Mouse (Mus musculus) brain, embryonic 14.5 days (tissue): ENCODE results near the gene Tepp.

ENCODE experiments used
- CTCF ChIP-seq: fragments of 200-500 bp; IDR thresholded peaks from 2 replicates; pipeline ENCODE4 v1.5.1; 2012; ENCODE audit warnings: inconsistent platforms, mild to moderate bottlenecking, moderate library complexity, borderline replicate concordance; ENCODE audit not compliant: insufficient read depth, insufficient read length; ENCODE audit errors: extremely low read depth
- POLR2A ChIP-seq: fragments of 200-500 bp; IDR thresholded peaks from 2 replicates; pipeline ENCODE4 v1.6.1; 2012; ENCODE audit warnings: mild to moderate bottlenecking, inconsistent platforms, borderline replicate concordance; ENCODE audit not compliant: poor library complexity, insufficient read depth, insufficient read length, severe bottlenecking; ENCODE audit errors: extremely low read depth

- TF ChIP-seq CTCF (no peak), POLR2A (no peak)
Measured at GRCm38 (mm10) chr8:95358550-95359411, 48.4 kb downstream of the Tepp start.
